Mouse (Mus musculus) adrenal gland, postnatal 14 days (tissue): ENCODE data around the gene Ogg1. TPM values are rescaled to one million over a fixed set of nuclear protein-coding genes. Genes with fewer than 3 reads are reported as not detected.
"Not testable (repeated sequence)": the region's sequence is repeated elsewhere in the genome, so short reads cannot be mapped to it uniquely, and the experiment has no call there.

Source experiments
- DNase-seq: peaks from one replicate; pipeline ENCODE4 v3.0.0; 2021; ENCODE audit warnings: mixed read lengths
- total RNA-seq: library from RNA; stranded (reverse); gene quantifications from 2 replicates; pipeline ENCODE4 v1.2.3, GENCODE M21; 2021

Gene Ogg1
- total RNA-seq, 1 experiment from 2014 or later = 11.3 TPM

DNA sequence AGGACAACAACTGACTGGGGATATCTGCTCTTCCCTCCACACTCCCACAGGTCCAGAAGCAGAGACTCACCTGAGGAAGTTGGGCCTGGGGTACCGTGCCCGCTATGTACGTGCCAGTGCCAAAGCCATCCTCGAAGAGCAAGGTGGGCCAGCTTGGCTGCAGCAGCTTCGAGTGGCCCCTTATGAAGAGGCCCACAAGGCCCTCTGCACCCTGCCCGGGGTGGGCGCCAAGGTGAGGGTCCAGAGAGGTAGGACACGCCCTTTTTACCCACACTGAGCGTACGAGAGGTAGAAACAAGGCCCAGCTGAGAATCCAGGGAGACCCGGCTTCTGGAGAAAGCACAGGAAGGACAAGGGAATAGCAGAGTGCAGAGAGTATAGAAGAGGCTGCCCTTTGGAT is 4.9 kb downstream of the Ogg1 start:
- no peak for DNase-seq

DNA sequence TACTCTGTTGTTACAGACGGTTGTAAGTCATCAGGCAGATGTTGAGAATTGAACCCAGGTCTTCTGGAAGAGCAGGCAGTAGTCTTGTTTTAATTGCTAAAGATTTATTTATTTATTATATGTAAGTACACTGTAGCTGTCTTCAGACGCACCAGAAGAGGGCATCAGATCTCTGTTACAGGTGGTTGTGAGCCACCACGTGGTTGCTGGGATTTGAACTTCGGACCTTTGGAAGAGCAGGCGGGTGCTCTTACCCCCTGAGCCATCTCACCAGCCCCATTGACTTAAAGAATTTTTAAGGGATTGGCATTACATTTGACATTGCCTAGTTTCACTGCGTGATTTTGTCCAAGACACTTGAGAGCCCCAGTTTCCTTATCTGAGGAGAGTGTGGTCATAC is 6.0 kb downstream of the Ogg1 start:
- not testable (repeated sequence) for DNase-seq

DNA sequence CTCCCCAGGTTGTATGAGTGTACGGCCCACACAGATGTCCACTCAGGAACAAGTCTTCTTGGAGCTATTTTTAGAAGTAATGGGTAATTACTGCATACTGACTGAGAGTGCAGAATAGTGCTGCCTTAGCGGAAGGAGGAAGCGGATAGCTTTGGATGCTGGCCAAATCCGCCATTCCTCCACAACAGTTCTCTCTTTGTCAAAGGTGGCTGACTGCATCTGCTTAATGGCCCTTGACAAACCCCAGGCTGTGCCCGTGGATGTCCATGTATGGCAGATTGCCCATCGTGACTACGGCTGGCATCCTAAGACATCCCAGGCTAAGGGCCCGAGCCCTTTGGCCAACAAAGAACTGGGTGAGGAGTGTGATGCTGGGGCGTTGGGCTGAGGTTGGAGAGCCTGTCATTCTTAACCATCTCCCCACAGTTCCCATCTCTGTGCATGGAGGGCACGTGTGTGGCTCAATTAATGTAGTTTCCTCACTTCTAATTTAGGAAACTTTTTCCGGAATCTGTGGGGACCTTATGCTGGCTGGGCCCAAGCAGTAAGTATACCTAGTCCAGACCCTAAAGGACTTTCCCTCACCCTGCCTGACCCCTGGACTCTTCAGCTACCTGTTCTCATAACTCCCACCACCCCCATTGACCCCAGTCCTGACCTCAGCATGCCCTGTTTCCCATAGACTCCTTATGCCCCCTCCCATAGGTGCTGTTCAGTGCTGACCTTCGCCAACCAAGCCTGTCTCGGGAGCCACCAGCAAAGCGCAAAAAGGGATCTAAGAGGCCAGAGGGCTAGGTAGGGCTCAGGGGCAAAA is 6.6 kb downstream of the Ogg1 start:
- DNase-seq = peak; percentile 54

- no peak for DNase-seq
Measured at GRCm38 (mm10) chr6:113334216-113334615, 7.4 kb downstream of the Ogg1 start.

GRCm38 (mm10) chr6:113336852-113337620 is 10.3 kb downstream of the Ogg1 start:
- DNase-seq = peak; percentile 73

- DNase-seq = no peak
Measured at GRCm38 (mm10) chr6:113341574-113341973, 14.8 kb downstream of the Ogg1 start.

DNA sequence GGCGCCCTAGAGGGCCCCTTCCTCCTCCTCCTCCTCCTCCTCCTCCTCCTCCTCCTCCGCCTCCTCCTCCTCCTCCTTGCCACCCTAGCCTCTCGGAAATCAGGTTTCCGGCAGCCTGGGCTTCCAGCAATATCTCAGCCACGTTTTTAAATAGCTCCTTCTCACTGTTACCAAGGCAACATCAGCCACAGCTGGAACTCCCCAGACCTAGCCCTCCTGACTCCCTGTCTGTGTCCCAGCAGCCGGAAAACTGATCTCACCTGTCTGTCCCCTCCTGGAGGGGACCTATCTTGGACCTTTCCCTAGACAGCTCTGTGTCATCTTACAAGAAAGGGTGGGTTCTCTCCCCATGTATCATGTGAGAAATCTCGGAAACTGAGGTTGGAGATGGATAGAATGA is 15.5 kb downstream of the Ogg1 start:
- DNase-seq = no peak

DNA sequence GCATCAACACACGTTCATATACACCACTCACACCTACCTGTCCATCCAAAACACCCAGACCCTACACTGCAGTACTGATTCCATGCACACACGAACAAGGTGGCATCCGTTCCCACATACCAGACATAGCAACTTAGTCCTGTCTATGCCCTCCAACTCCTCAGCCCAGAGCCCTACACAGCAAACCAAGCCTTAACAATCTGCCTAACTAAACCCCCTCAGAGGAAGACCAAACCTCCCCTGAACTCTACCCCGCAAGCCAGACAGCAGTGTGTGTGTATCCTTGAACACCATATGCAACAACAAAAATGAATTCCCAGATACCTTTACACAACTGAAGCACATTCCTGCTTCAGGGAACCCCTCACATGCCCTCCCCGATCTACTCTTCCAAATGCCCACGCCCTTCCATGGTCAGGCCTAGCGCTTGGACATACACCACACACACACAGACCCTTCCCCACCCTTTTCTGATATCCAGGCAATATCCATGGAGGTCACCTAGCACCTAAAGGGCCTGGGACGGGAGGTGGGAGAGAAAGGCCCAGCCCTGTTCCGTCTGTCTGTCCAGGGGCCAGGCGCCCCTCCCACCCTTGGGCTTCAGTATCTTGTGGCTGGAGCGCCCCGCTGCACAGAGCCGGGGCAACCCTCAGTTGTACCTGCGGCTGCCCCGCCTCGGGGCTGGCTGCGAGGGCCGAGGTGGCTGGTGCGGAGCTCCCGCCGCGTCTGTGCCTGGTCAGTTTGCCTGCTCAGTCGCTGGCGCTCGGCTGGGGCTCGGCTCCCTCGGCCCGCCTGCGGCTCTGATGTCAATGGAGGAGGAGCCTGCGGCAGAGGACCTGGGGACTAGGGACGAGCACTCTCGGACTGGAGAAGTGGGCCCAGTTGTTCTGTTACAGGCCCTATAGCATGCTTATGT is 16.7 kb downstream of the Ogg1 start, which contains the start of gene Camk1:
TSS of gene Camk1 (minus strand) at position 808 of the 916 bp plus-strand sequence.
- DNase-seq = peak; percentile 90

DNA sequence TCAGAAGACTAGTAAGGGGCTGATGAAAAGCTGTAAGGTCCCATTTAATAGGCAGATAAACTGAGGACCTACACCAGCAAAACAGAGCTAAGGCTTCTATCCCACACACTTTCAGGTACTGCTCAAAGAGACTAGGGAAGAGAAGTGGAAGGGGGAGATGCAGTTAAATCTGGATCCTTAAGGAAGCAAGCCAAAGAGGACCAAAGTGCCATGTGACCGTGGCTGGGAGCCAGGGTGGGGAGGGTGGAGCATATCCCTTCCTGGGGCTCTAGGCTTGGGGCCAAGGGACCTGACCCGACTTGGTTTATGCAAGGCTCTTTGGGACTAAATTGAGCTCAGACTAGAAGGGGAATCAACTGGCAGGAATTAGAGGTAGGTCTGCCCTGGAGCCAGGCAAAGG is 17.5 kb downstream of the Ogg1 start:
- DNase-seq = peak; percentile 84

GRCm38 (mm10) chr6:113346897-113347296 is 20.1 kb downstream of the Ogg1 start:
- DNase-seq = no peak

DNA sequence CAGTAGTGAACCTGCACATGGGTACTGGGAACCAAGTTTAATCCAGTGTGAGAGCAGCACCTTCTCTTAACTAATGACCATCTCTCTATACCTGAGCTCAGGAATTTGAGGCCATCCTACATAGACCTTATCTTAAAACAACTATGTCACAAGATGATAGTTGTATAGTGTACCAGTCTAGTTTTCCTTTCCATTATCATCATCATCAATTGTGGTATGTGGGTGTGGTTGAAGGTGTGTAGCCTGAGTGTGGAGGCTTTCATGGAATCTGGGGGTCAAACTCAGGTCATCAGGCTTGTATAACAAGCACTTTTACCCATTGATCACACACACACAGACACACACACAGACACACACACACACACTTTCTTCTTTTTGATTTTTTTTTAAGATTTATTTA is 23.8 kb downstream of the Ogg1 start:
- no peak for DNase-seq

- no peak for DNase-seq
Measured at GRCm38 (mm10) chr6:113351161-113351560, 24.4 kb downstream of the Ogg1 start.

DNA sequence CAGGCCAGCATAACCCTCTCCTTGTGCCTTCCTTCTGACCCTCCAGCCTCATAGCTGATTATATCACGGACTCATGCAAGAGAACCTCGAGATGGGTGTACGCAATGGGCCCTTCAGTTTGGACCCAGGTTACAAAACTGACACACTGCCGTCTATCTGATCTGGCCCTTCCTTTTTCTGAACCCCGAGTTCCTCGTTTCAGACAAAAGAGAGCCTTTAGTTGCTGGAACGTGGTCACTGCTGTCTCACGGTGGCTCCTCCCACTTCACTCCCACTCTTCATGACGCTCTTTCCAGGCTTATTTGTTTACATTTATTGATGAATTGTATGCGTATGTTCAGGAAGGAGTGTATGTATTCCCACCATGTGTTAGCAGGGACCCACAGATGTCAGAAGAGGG is 24.9 kb downstream of the Ogg1 start:
- DNase-seq = no peak

DNA sequence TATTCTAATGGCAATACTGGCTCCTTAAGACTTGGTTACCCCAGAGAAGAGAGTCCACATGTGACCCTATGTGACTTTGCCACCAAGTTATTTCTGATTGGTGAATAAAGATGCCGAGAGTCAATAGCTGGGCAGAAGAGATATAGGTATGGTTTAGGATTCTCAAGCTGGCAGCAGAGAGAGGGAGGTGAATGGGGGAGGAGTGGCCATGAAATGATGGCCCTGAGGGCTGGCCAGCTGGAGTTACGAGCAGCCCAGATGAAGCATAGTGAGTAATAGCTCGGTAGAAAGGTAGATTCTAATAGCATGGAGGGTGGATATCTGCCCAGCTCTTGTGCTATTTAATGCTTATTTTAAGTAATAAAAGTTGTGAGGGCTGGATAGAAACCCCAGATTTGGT is 26.0 kb downstream of the Ogg1 start:
- no peak for DNase-seq

GRCm38 (mm10) chr6:113353696-113354095 is 26.9 kb downstream of the Ogg1 start:
- no peak for DNase-seq

GRCm38 (mm10) chr6:113361476-113361875 is 34.7 kb downstream of the Ogg1 start:
- DNase-seq = no peak

DNA sequence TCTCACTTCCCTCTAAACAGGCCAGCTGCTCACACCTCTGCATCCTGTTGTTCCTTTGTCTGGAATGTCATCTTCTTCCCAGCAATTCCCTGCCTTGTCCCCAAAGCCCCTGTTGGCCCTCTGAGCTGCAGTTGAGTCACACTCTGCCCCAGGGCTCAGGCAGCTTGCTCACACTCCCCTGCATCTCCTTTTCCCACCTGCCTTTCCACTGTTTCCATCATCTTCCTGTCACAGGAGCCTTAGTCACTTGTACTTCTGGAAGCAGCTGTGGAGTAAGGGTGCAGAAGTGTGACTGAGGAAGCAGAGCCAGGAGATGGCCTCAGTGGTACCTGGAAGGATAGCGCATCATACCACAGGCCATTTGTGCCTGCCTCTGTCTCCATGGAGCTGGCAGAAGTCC is 35.5 kb downstream of the Ogg1 start:
- DNase-seq = no peak

- DNase-seq = peak; percentile 68
Measured at GRCm38 (mm10) chr6:113364518-113365135, 37.9 kb downstream of the Ogg1 start.

GRCm38 (mm10) chr6:113366639-113367038 is 39.9 kb downstream of the Ogg1 start:
- no peak for DNase-seq

- no peak for DNase-seq
Measured at GRCm38 (mm10) chr6:113367574-113367973, 40.8 kb downstream of the Ogg1 start.

DNA sequence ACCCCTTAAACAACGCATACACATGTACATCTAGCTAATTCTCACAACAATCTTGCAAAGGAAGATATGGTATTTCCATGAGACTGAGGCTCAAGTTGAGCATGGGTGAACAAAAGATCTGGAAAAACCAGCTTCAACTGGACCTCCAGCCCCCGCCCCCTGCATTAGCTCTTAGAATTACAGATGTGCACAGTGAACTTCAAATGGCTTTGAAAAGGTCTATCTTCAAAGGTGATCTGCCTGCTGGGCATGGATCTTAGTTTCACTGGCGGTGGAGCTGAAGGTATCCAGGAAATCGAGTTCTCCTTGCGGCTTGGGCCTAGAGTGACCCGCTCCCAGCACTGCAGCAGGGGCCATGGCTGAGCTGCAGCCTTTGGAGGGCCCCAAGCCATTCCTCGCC is 41.4 kb downstream of the Ogg1 start:
- no peak for DNase-seq

- DNase-seq = no peak
Measured at GRCm38 (mm10) chr6:113368577-113368976, 41.8 kb downstream of the Ogg1 start.
